Mouse (Mus musculus) right cerebral cortex, postnatal 25 days (tissue): Measurements from ENCODE around the gene Was.
"Not testable (repeated sequence)": the region's sequence is repeated elsewhere in the genome, so short reads cannot be mapped to it uniquely, and the experiment has no call there.

Source experiments
- DNase-seq: peaks from one replicate; pipeline ENCODE4 v3.0.0; 2022

The Was gene

DNA sequence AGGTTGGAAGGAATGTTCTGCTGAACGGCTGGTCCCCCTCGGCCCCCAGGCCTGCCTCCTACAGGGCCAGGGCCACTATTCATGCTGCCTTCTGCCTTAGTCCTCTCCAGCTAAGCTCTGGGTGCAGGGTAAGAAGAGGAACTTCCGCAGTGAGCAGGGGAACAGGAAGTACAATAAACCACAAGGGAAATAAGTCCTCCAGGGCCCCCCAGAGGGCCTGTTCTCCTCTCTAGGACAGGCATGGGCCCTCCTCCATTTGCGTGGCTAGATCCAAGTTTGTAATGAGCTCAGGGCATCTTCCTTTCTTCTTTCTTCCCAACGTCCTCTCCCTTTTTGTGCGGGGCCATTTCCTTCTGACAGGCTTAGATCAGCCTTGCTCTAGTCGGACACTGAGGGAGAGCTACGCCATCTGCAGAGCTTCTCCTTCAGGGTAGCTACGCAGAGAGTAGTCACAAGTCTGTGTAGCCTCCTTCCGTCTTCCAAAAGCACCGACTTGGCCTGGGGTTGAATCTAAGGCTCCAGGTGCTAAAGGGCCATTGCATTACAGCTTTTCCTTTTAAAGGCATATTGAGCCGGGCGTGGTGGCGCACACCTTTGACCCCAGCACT is at the start of gene Was:
Was (minus strand) TSS at position 153 of the 608 bp plus-strand sequence.
- no peak for DNase-seq

DNA sequence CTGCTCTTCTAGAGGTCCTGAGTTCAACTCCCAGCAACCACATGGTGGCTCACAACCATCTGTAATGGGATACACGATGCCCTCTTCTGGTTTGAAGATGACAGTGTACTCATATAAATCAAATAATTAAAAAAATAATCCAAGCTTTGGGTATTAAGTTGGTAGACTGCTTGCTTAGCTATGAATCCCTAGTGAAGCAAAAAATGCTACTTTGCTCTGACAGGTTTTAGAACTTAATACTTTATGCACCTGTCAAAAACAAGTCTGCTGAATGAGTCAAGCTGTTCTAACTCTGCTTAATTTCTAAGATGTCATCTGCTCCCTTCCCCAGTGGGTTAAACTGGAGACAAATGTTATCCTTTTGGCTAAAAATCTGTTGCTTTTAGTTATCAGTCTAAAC is 49.2 kb upstream of the Was start:
- DNase-seq, result no peak

DNA sequence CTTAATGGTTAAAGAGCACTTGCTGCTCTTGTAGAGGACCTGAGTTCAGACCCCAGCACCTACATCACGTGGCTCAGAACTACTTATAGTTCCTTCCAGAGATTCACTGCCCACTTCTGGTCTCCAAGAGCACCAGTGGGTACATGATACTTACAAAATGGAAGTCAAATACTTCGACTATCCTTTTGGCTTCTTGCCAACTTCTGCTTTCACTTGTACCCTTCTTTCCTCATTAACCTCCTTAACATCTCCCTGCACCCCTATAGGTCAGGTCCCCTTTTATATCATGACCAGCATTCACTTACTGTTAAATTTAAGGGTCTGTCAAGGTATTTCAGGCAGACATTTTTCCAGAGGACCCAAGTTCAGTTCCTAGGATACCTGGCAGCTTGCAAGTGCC is 45.6 kb upstream of the Was start:
- no peak for DNase-seq

DNA sequence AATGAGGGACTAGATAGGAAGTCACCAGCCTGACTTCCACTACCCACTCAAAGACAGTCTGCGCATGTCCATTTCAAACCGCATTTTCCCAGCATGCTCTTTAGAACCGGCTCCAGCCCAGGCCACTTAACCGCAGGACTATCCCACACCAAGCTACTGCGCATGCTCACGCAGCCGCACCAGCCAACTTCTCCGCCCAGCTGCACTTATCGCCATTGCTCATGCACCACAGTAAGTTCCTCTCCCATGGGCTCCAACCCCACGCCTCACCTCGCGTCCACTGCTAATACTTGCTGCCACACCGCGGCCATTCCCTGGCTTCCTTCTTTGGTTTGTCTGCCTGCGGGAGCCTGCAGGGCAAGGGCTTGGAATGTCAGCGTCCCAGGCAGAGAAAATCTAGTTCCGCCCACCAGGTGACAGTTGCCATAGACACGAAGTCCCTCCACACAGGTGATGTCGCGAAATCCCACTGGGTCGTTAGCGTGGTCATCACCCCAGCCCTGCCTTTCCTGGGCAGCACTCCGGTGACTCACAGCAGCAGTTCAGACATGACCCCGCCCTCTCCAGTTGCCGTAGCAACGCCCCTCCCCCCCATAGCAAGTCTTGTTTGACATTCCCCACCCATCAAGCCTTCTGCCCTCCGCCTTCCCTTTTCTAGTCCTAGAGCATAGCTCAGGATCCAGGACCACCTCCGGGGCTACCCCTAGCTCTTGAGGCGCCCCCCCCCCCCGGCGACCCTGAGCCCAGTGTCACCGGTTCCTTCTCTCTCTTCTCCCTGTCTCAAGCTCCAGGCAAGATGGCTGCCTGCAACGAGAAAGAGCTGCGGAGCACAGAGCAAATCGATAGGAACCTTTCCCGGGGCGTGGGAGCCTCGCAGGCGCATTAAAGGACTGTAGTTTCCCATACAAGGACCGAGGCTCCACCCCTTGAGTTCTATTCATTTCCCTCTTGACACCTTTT is 42.0 kb upstream of the Was start, which contains the start of gene Wdr13:
Wdr13 (minus strand) TSS at position 876 of the 960 bp plus-strand sequence.
- peak; percentile 84 for DNase-seq

DNA sequence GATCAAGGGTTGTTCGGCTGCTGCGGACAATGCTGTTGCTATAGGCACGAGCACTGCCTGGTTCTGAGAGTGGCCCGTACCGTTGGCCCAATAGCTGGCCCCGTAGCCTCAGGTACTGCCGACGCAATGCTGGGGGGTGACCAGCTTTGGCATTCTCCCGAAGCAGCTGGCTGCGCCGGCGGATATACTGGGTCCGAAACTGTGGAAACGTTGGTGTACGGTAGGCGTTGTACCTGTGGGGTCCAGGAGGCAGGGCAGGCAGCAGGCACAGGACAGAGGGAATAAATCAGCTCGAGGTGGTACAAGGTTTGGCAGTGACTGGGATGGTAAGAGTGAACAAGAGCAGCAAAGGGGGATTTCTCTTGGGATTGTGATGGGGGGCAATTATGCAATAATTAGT is 41.1 kb upstream of the Was start:
- DNase-seq, result no peak

DNA sequence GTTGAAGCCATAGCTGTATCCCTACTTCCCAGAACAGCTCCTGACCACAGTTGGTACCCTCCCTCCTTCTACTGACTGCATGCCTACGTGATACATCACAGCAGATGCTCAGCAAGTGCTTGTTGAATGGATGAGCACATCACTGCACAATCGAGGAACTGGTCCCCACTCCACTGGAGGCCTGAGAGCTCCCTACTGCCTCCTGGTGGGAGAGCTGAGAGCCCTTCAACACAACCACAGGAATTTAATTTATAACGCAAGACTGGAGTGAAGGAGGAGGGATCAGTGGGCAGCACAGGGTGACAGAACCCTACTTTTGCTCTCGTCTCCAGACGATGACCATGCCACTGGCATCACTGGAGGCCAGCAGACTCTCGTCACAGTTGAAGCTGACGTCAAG is 34.9 kb upstream of the Was start:
- DNase-seq, result no peak

DNA sequence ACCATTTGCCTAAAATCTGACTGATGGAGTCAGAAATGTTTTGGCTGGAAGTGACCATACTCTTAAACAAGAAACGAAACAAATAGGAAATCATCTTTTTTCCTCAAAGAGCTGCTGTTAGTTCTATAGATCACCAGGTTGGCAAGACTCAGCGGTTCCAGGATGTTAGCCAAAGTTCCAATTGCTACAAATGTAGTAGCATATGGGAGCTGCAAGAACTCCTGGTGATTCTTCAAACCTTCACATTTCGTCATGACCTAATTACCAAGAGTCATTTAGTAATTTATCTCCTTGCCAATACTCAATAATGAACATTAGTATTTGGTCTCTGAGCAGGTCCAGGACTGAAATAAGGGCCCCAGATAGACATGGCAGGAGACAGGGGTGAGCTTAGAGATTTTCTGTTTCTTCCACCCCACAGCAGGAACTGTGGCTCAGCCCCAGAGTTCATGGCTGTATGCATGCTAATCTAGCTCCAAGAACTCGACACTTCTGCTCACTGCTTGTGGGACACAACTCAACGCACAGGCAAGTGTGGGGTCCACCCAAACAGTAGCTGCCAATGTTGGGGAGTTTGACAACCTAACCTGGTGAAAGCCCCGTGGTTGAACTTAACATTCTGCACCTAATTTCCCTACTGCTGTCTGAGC is 33.6 kb upstream of the Was start:
- no peak for DNase-seq

DNA sequence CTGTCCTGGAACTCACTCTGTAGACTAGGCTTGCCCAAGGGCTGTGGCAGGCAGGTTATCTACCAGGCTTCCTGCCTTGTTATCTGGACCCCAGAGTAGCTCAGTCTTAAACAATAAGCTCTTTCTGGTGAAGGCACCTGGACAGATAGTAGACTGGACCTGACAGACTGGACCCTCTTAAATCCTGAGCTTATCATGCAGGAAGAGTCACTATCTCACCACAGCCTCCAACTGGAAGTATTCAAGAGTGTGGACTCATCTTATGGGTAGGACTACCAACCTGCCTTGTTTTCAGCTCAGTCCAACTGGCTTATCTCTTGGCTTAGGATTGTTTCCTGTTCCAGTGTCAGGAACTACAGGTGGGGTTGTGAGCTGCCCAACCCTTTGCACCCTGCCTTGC is 27.0 kb upstream of the Was start:
- DNase-seq, result no peak

DNA sequence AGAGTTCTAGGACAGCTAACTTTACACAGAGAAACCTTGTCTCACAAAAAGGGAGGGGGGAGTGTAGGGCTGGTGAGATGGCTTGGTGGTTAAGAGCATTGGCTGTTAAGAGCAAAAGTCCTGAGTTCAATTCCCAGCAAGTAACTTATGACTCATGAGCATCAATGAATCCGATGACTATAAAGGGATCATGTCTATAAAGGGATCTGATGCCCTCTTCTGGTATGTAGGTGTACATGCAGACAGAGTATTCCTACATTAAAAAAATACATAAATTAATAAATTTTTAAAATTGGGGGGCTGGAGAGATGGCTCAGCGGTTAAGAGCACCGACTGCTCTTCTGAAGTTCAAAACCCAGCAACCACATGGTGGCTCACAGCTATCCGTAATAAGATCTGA is 25.0 kb upstream of the Was start:
- no peak for DNase-seq

DNA sequence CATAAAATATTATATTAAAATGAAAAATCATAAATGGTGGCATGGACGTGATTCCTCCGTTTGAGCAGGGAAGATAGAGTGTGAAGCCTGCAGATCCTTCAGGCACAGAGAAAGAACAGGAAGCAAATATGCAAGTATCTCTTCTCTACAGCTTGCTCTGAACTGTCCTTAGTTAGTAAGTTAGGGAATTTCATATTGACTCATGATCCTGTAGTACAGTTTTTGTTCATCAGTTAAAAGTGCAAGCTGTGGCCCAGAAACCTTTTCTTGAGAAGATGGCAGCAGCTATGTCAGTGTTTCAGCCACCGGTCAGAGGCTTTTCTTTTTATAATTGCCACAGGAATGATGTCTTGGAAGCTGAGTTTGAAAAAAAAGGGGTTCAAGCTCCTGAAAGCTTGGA is 14.7 kb upstream of the Was start:
- DNase-seq, result no peak

DNA sequence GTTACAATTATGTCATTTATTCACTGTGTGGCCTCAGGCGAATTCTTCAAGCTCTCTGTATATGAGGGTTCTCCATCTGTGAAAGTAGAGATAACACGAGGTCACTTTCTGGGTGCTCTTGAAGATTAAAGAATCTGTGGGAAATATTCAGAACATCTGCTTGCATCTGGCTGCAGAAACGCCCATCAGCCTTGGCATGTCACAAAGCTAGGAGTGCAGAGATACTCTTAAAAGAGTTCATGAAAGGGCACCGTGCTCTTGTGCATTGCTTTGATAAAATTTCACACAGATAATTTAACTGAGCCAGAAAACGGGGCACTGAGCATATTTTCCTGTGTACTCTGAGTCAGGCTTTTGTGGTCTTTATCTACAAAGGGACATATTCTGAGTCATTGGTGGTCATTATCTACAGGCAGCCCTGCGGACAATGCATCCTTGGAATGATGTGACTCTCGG is 11.9 kb upstream of the Was start:
- no peak for DNase-seq

DNA sequence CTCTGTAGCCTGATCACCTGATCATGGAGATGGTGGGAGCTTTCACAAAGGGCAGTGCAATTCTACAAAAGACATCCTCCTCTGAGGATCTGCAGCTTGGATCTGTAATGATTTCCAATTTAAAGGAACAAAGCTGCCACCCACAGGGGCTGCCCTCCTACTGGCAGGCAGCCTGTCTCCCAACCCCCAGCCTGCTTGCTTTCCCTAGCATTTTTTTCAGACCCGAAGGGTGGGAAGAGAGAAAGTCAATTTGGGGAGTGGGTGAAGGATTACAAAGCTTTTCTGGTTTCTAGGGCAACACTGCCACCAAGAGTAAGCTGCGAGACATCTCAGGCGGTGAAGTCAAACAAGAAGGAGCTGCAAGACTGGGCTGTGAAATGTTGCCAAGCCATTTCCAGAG is 10.7 kb upstream of the Was start:
- DNase-seq, result peak; percentile 40

DNA sequence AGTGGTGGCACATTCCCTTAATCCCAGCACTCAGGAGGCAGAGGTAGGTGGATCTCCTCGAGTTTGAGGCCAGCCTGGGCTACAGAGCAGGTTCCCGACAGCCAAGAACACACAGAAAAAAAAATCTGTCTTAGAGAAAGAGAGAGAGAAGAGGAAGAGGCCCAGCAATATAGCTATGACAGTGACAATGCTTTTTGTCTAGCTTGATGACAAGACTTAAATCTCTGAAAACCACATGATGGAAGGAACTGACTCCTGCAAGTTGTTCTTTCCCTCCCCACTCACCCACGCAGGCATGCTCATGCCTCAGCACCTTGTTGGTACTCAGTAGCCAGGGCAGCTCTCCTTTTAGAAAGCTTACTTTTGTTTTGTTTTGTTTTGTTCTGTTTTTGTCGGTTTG is 9.1 kb upstream of the Was start:
- DNase-seq, result no peak

DNA sequence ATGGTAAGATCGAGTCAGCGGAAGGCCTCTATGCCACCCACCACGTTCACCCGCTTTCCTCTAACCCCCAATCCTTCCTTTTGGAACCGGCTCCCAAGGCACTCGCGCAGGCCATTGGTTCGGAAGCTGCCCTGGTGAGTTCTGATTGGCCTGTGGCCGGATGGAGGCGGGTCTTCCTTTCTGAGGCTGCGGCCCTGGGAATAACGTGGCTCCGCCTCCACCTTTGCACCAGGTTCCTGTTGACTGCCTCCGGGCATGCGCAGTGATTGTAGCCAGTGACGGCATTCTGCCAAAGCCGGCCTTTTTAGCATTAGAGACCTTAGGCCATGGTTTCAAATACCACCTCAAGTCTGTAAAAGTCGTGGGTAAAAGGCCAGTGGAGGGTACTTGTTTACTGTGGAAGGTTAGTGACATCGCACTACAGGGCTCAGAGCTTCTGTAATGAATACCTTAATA is 6.5 kb upstream of the Was start:
- DNase-seq, result peak; percentile 92

DNA sequence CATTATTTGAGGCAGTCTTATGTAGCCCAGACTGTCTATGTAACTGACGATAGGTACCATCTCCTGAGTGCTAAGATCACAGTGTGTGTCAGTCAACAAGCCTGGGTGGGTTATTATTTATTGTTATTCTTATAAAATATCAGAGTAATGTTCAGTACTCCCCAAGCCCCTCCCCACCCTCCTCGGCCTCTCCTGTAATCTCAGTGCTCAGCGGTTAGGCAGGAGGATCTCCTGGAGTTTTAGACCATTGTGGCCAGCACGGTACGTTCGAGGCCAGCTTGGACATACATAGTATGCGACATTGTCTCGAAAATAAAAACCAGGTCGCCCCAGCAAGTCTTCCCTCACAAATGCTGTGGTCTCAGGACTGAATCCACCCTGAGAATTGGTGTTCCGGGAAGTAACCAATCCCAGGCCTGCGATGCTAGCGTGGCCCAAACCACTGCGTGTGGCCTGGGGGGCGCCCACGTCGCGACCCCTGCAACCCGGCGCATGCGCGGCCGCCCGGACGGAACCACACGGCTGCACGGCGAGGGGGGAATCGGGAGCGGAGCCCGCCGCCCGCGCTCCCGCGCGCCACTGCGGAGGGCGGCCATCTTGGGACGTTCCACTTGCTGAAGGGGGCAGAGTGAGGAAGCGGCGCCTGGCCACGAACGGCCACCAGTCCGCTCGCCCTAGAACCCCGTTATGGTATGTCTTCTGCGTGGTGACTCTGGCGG is 5.9 kb upstream of the Was start:
- DNase-seq, result peak; percentile 82

DNA sequence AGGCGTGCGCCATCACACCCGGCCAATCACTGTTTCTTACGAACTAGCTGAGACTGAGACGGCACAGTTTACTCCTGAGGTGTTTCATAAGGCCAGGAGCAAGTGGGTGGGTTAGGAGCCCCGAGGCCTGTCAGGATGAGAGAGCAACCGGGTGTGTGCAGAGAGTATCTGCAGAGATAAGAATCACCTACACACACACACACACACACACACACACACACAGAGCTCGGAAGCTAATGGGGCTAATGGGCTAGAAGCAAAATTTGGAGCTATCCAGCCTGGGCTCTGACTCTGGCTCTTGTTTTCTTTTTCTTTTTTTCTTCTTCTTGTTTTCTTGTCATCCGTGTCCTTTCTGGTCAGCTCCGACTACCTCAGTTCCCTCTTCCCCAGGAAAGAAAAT is 5.2 kb upstream of the Was start:
- no peak for DNase-seq

DNA sequence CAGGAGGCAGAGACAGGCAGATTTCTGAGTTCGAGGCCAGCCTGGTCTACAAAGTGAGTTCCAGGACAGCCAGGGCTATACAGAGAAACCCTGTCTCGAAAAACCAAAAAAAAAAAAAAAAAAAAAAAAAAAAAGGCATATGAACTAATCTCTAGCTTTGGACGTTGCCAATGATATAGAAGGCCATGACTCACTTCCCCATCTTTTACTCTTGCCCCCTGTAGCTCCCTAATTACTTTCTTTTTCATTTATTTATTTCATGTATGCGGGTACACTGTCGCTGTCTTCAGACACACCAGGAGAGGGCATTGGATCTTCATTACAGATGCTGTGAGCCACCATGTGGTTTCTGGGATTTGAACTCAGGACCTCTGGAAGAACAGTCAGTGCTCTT is 653 bp upstream of the Was start:
- DNase-seq, result not testable (repeated sequence)

DNA sequence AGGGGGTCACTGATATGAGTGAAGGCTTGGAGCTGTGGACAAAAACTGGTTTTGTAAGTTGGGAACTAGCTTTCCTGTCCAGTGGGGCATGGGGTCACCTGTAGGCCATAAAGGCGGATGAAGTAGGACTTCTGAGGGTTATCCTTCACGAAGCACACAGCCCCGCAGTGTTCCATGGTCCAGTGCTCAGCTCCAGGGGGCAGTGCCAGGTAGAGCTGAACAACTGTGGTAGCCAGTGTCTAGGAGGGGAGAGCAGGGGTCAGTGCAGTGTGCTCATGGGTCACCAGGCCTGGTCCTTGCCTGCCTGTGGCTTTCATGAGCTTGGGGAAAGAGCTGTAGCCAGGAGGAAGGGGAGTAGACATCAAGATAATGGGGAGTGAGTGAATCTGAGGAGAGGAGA is 552 bp downstream of the Was start:
- DNase-seq, result no peak

DNA sequence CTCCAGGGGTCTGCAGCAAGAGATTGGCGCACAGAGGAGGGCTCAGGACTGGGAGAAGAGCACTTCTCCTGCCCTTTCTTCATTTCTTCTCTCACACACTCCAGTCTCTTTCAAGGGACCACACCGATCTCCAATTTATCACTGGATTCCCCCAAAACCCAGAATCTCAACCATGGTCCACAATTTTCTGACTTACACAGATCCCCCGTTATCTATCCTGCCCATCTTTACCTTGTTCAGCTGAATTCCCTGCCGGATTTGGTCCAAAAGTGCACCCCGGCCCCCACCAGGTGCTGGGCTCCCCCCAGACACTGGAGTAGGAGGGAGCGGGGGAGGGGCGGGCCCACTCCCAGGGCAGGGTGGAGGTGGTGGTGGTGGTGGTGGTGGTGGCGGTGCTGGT is 4.7 kb downstream of the Was start:
- no peak for DNase-seq

DNA sequence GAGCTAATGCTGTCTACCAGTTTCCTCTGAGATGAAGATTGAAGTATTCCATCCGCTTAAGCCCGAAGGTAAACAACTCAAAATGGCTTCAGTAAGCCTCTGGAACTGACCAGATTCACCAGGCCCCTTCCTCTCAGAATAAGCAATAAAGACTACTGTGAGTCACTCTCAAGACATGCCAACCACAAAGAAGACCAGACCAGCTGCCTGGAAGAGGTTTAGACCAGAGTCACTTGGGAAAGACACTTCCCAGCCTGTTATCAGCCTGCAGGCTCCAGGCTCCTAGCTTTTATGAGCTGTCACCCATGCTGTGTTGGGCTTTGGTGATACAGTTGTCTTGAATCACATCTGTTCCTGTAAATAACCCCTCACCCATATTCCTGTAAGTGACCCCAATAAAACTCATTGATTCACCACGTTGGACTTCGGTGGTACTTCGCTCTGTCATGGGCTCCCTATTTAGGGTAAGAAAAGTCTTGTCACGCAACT is 5.5 kb downstream of the Was start:
- no peak for DNase-seq

DNA sequence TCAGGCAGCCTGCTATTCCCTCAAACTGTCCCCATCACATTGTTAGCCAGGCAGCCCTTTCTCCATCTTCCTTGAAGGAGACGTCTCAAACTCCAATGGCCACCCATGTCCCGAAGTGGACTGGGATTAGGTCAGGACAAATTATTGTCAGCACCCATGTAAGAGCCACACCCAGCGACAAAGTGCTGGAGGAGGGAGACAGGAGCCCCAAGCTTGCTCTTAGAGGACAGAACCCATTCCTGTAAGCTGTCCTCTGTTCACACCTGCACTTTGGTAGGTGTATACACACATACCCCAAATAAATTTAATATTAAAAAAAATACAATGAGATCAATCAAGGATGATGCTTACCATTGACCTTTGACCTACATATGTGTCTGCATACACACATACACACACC is 15.2 kb downstream of the Was start:
- no peak for DNase-seq

DNA sequence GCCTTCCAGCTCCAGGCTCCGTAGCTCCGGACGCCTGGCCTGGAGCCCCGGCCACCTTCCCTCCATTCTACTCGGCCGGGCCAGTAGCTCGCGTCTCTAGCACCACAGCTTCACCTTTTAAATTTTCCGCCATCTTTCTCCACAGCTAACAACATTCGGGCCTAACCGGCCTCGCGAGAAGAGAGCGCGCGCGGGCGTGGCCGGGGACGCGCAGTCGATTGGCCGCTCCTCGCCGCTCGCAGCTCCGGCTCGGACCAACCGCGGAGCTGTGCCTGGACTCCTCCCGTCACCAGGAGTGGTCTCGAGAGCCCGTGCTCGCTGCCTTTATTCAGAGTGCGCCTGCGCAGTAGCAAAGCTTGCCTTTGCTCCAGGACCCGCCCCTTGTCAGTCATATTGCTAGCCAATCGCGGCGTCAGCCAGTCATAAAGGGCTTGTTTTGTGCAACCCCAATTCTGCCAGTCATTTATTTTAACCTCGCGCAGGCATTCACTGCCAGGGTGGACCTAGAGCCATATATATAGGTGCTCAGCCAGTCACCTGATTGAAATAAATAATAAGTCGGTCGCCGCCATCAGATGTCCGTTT is 15.8 kb downstream of the Was start, which contains the start of gene Suv39h1:
Suv39h1 (minus strand) TSS at position 331 of the 585 bp plus-strand sequence.
- peak; percentile 91 for DNase-seq
